Mouse (Mus musculus) adrenal gland, postnatal 25 days (tissue): ENCODE results near the gene Ccs. TPM values are rescaled to one million over a fixed set of nuclear protein-coding genes. Genes with fewer than 3 reads are reported as not detected.

Experiments
- DNase-seq: peaks from one replicate; pipeline ENCODE4 v3.0.0; 2021; ENCODE audit warnings: mixed read lengths
- total RNA-seq: library from RNA; stranded (reverse); gene quantifications from 2 replicates; pipeline ENCODE4 v1.2.3, GENCODE M21; 2021

Ccs gene
- total RNA-seq, 1 experiment from 2014 or later = 128 TPM

DNA sequence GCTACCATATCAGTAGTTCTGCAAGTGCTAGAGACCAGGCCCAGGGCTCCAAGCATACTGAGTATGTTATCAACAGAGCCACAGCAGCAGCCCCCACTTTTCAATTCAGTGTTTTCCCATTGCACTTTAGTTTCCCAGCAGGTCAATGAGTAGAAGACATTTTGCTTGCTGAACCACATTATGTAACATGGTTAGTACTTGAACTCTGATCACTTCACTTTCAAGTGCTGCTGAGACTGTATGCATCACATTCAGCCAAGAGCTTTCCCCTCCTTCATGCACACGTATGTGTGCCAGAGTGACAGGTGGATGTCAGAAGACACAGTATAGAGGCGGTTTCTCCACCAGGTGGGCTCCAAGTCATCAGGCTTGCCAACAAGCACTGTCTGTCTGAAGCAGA, 56.2 kb downstream of the Ccs start:
- DNase-seq = no peak

Other genes with a start within 250 kb of the Ccs start
- gene Lrfn4, start 223.7 kb downstream of the Ccs start, total RNA-seq = 4.6 and 6.0 TPM in 2 replicates
- gene Rce1, start 213.7 kb downstream of the Ccs start, total RNA-seq = 35.4 and 38.2 TPM in 2 replicates
- gene Gm960, start 140.7 kb downstream of the Ccs start, total RNA-seq = 1.7 TPM in 1 of 2 replicates, not detected in the other
- 0.73 and 1.00 TPM in 2 replicates for gene Sptbn2, start 128.2 kb downstream of the Ccs start, total RNA-seq
- 16.8 and 17.5 TPM in 2 replicates for gene Rbm4b, start 82.8 kb downstream of the Ccs start, total RNA-seq
- gene Rbm4, start 45.4 kb downstream of the Ccs start, total RNA-seq = 62.4 and 65.4 TPM in 2 replicates
- 22.2 and 30.2 TPM in 2 replicates for gene Gm21992, start 27.7 kb downstream of the Ccs start, total RNA-seq
- 45.4 and 46.5 TPM in 2 replicates for gene Rbm14, start 27.7 kb downstream of the Ccs start, total RNA-seq
- 0.15 TPM in 1 of 2 replicates, not detected in the other for gene Ccdc87, start within 50 bp of the Ccs start, total RNA-seq
- 361 and 398 TPM in 2 replicates for gene Ctsf, start 15.8 kb upstream of the Ccs start, total RNA-seq
- 0.58 and 0.71 TPM in 2 replicates for gene Actn3, start 38.6 kb upstream of the Ccs start, total RNA-seq
- 21.0 and 23.3 TPM in 2 replicates for gene Zdhhc24, start 39.3 kb upstream of the Ccs start, total RNA-seq
- gene Bbs1, start 67.3 kb upstream of the Ccs start, total RNA-seq = 8.4 and 12.3 TPM in 2 replicates
- gene Dpp3, start 89.0 kb upstream of the Ccs start, total RNA-seq = 102 and 126 TPM in 2 replicates
- gene Peli3, start 103.8 kb upstream of the Ccs start, total RNA-seq = 8.4 and 11.4 TPM in 2 replicates
- gene Mrpl11, start 122.8 kb upstream of the Ccs start, total RNA-seq = 51.7 and 51.8 TPM in 2 replicates
- 0.33 and 0.43 TPM in 2 replicates for gene Npas4, start 151.0 kb upstream of the Ccs start, total RNA-seq
- 4.9 and 5.0 TPM in 2 replicates for gene Slc29a2, start 184.5 kb upstream of the Ccs start, total RNA-seq
- 16.3 and 41.8 TPM in 2 replicates for gene B4gat1, start 199.5 kb upstream of the Ccs start, total RNA-seq
- 1.7 and 9.8 TPM in 2 replicates for gene AC124502.3, start 199.6 kb upstream of the Ccs start, total RNA-seq
- gene Brms1, start 202.0 kb upstream of the Ccs start, total RNA-seq = 21.6 and 32.0 TPM in 2 replicates
- gene Rin1, start 211.1 kb upstream of the Ccs start, total RNA-seq = 5.9 and 6.0 TPM in 2 replicates
- 10.0 and 12.7 TPM in 2 replicates for gene Cd248, start 228.7 kb upstream of the Ccs start, total RNA-seq
- 1.3 and 1.4 TPM in 2 replicates for gene Tmem151a, start 246.2 kb upstream of the Ccs start, total RNA-seq
- gene Yif1a, start 249.2 kb upstream of the Ccs start, total RNA-seq = 62.7 and 68.2 TPM in 2 replicates